Mouse (Mus musculus) neutrophil, adult 5-6 weeks (primary cell): Measurements from ENCODE around the gene Scn3a. TPM values are rescaled to one million over a fixed set of nuclear protein-coding genes. Genes with fewer than 3 reads are reported as not detected.
A peak's percentile ranks its signal among the peaks of the same experiment; 100 is the strongest.

Experiments
- ATAC-seq: fragments of 151-379, 151-347 bp; 2 replicates; pipeline ENCODE4 v1.8.0; 2017; ENCODE audit warnings: mild to moderate bottlenecking, moderate TSS enrichment; ENCODE audit not compliant: insufficient number of reproducible peaks, poor library complexity, low FRiP score, severe bottlenecking; ENCODE audit errors: extremely low read depth
- total RNA-seq: library from RNA; stranded (forward); fragments of 200-1000 nt; gene quantifications from 2 replicates; pipeline ENCODE4 v1.2.3, GENCODE M21; 2017

Scn3a gene
- not detected in 2 replicates for total RNA-seq

DNA sequence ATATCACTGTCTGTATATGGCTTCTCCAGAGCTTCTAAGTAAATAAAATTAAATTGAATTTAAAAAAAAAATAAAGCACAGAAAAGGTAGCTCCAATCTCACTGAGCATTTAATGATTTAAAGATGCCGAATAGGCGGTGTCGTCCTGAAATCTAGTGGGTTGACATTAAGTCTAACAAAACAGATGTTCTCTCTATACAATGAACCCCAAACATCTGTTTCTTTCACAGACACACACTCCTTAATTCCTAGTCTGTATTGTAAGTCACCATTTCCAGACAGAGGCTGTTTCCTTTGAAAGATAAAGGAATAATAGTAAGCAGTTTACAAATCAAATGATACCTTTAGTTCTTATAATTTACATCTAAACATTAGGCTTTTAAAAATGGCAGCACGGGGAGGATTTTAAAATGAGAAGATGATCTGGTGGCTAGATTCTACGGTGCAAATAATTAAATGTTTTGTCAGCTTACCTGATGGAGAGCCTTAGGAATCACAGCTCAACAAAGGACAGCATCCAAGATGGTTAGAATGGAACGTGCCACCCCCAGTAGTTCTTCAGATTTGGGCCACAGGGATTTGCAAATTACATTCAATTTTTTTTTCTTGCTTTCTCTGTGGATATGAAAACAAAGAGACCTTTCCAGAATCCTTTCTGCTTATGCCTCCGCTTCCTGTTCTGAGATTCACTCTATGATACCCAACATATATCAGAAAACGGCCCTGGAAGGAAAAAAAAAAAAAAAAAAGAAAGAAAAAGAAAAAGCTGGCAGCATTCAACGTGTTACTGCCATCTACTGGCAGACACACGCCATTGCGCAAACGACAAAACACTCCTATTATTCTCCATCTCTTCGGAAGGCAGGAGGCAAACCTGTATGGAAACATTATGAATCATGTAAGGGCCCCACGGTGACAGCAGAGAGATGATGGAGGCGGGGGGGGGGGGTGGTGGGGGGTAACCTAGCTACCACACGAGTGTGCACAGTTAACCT lies at the start of gene Scn3a:
Scn3a (minus strand) TSS at position 835 of the 995 bp plus-strand sequence.
- 0 out of 2 replicates have a peak, but pooled peaks have one; percentile 30 for ATAC-seq

DNA sequence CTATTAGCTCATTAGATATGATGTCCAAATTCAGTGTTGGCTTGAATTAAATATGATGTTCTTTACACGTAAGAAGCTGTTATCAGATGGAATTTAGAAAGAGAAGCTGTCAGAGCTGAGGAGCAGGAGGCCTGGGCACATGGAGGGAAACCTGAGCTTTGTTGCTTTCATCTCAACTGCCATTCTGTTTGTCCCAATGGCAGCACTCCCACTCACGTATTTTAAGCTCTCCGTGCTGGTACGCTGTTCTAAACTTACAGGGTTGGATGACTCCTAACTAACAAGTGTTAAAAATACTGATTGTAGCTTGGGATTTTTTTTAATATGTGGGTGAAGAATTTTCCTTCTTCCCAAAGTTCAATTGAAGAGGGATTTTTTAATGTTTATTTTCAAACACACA lies 44.5 kb upstream of the Scn3a start:
- ATAC-seq = no peak

DNA sequence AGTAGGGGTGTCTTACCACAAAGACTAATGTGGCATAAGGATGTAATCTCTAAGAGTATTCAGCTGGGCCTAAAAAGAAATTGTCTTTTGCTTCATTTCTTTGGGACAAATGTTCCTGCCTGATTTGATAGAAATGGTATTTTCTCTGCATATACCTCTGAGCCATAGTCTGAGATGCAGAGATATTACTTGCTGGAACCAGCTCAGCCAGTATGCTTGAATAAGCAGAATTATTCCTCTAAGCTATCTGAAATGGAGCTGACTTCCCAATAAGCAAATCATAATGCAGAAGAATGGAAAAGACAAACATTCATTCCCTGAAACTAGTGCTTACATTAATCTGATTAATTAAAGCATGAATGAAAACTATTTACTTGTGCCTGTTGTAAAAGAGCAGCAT lies 40.4 kb upstream of the Scn3a start:
- ATAC-seq = no peak

DNA sequence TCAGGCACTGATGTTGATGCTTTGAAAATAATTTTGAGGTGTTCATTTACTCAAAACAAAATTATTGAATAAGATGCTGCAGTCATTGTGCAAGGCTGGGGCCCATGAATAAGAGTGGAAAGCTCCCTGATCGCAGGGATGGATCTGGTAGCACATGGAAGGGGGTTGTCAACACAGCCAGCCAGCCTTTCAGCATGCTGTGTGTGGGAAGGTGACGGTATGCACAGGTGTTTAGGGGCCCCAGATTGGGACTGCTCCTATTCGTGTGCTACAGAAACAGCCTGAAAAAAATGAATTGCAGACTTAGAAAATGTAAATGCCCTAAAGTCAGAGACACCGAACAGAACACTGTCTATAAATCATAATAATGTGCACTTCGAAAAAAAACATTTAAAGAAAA lies 20.3 kb upstream of the Scn3a start:
- ATAC-seq = no peak

DNA sequence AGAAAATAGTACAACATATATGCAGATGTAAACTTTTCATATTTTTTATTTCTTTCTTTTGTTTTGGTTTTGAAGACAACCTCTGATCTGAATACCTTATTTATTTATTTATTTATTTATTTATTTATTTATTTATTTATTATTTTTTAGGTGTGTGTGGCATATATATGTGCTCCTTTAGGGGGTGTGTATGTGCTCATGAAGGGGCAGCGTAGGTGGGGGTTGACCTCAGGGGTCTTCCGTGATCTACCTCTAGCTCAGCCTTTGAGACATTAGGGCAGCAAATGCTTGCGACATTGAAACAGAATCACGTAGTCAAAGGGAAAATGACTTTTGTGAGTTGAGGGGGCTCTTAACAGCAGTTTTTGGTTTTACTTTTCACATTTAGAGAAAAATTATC lies 498 bp upstream of the Scn3a start:
- ATAC-seq = no peak

DNA sequence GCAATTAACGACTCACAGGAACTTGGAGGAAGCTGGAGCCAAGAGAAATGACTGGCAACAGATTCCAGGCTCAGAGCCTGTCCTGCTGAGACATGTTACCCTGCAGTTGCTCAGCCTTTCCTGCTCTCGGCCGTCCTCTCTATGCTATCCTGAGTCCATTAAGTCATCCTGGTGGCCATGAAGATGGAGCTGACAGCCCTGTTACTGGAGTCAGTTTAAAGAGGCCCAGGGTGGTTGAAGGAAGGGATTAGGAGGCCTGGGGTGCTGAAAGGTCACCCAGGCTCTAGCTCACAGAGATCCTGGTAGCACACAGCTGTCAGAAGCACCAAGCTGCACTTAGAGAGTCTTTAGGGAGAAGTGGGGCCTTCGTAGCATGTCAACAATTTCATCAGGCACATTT lies 3.5 kb downstream of the Scn3a start:
- ATAC-seq = no peak

DNA sequence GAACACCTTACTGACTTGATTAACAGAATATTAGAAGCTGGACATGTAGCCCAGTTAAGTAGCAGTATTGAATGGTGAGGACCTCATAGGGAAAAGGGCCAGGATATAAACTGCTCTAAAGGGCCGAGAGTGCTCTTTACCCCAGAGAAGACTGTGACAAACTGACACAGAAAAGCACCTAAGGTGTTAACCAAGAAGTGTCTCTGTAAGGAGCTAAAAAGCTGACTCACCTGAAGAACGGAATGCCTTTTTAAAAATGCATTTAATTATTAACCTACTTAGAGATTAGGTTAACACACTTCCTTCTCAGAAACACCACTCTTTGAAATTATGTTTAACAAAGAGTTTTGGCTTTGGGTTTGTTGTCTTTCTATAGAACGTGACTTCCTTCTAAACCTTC lies 9.7 kb downstream of the Scn3a start:
- ATAC-seq = no peak

DNA sequence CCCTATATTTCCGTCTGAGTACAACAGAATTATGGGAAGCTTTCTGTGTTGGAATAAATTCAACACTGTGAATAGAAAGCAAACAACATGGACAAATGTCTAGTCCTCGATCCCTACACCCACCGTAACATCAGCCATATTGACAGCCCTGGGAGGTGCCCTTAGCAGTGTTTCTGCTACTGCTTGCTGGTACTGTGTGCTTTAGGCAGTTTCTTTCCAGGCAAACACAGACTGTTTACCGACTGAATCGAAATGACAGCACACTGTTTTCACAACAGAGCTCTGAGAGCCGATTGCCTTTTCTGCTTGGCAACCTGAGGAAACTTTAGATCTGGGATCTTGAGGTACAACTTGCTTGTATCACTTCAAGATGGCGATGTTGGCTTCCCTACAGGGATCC lies 12.8 kb downstream of the Scn3a start:
- ATAC-seq = no peak

DNA sequence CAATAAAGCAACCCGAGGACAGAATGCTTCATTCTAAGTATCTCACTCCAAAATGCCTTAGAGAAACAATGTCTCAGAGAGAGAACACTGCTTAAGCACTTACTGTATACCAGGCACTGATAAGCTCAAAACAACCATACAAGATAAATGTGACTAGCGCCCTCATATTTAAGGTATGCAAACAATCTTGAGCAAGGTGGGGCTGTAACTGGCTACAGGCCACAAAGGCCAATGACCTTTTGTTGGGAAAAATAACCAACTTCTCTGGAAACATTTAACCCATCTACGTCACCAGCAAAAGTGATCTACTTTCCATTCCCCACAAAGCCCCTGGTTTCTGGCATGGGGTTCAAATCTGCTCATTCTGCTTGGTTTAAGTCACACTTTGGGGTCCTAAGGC lies 14.0 kb downstream of the Scn3a start:
- ATAC-seq = no peak

DNA sequence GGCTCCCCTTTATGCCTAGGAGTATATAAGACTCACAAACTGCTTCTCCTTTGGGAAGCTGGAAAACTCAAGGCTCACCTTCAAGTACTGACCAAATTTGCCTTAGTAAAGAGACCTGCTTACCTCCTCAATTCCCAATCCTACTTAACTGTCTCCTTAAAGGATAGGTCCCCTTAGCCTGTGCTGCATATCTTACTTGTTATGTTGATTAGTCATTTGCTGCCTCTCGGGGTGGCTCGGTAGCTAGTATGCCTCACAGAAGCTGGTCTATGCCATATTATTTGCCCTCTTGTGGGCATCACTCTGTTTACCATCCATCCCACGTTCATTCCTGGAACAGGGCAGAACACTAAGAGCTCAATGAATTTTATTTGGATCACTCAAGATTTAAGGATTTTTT lies 14.7 kb downstream of the Scn3a start:
- no peak for ATAC-seq

DNA sequence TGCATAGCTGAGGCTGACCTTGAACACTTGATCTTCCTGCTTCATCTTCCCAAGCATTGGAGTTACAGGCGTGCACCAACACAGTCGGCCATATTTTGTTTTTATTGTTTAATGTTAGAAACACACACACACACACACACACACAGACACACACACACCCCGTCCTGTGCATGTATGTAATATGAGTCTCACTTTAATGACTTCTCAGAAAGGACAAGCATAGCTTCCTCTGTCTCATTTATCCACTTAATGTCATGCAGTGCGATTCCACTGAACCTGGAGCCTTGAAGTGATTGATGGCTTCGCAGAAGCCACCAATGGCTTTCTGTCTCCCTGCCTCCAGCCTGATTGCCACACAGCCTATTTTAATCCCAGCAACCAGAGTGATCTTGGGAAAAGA lies 15.2 kb downstream of the Scn3a start:
- no peak for ATAC-seq

DNA sequence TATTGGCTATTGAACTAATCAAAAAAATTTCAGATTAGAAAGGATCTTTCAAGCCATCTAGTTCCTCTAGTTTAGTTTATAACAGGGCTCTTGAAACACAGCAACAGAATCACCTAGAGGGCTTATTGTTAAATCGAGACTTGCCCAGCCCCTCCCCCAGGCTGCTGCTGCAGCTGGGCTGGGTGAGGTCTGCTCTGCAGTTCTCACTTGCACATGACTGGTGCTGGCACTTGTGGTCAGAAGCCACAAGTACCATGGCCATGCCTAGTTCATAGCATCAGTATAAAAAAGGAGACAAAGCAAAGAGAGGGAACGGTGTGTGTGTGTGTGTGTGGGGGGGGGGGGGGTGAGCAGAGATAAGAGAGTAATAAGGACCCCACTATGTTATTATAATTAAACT lies 15.7 kb downstream of the Scn3a start:
- ATAC-seq = peak; percentile 73; the same call in 1 of the 2 replicates

DNA sequence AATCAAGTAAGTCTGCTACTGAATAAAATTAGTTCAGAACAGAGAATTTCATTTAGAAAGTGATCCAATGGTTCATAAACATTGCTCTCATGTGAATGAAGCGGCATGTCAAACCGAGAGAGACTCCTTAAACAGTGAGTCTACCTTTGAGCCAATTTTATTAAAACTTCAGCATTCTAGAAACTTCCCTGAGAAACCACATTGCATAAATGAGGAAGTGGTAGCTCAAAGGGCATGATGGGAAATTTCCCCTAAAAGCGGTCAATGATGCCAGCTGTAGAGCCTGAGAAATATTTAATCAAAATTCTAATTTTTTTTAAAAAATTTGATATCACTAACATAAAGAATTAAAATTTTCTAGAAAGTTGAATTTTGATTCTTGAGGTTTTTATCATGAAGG lies 16.9 kb downstream of the Scn3a start:
- peak; percentile 45; the same call in 1 of the 2 replicates for ATAC-seq

DNA sequence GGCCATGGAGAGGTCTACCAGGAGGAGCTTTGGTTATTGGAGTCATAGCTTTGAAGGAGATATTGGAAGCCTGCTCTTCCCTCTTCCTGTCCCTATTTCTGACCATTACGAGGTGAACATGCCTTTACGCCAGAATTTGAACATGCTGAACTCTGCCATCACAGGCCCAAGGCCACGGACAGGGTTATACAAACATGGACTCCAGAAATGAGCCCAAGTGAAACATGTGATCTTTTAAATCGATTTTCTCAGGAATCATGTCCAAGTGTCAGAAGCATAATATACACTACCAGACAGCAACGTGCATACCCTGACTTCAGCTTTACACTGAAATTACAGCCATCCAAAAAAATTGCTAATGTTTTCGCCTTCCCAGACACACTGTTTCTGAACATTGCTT lies 18.8 kb downstream of the Scn3a start:
- no peak for ATAC-seq

DNA sequence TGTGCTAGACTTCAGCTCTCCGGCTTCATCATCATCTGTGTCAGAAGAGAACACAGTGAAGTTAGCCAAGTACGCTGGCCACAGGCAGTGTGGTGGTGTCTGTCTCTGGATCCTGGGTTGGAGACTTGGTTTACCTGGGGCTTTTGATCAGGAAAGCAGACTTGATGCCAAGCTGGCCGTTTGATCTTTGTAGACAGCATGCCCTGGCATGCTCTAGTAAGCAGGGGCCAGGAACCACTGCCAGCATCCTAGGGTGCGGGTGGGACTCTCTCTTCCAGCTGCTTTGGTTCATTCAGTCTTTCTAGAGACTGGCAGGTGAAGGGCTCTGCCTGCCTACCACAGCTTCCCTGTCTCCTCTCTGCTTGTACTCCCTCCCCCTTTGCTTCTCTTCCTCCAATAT lies 20.1 kb downstream of the Scn3a start:
- no peak for ATAC-seq

DNA sequence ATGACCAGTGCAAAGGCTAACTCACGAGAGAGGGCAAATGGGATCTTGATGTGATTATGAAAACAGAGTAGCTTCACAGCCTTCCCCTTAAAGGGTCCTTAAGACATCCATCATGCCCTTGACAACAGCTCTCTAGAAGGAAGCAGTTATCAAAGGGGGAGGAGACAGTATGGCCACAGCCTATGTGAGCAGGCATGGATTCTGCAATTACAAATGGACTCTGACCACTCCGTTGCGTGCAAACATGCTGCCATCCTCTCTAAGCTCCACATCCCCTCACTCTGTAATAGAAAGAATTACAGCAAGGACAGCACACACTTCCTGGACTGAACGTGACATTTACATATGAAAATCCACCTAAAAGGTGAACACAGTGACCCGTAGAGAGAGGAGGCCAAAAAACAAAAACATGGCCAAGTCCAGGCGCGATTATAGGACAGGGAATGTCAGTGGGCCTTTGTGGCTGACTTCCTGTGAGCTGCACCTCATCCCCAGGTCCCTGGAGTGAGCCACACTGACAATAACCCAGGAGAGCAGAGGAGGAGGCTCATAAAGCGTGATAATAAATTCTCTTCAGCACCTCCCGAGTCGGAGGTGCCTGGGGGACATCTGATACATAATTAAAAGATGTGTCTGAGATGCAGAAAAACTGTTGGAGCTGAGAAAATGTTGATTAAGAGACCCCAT lies 24.4 kb downstream of the Scn3a start:
- ATAC-seq = no peak

DNA sequence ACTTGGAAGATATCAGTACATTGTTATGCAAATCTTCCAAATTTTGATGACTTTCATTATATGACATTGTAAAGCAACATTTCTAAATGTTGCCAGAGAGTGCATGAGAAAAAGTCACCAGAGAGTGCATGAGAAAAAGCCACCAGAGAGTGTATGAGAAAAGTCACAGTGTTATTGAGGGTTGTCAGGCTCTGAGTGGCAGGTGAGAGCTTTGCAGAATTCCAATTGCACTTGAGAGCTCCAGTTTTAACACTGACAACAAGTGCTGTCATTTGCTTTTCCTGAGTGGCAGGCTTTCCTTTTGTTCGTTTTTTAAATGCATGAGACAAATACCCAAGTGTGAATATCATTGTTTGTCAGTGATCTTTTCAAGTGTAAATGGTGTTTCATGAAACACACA lies 25.6 kb downstream of the Scn3a start:
- no peak for ATAC-seq

DNA sequence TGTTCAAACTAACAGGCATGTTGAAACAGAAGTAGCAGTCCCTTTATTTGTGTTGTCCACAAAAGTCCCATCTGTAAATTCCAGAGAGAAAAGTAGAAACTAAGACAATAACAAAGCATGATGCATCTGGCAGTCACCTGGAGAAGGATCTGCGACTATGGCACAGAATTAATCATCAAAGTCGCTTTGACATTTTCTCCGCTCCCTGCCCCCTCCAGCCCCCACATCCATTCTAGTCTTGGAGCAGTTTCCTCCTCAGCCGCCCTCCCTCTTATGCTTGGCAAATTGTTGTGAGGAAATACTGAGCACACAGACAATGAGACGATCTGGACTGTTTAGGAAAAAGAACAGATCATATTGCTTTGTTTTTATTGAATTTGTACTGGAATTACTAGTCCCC lies 29.0 kb downstream of the Scn3a start:
- no peak for ATAC-seq

DNA sequence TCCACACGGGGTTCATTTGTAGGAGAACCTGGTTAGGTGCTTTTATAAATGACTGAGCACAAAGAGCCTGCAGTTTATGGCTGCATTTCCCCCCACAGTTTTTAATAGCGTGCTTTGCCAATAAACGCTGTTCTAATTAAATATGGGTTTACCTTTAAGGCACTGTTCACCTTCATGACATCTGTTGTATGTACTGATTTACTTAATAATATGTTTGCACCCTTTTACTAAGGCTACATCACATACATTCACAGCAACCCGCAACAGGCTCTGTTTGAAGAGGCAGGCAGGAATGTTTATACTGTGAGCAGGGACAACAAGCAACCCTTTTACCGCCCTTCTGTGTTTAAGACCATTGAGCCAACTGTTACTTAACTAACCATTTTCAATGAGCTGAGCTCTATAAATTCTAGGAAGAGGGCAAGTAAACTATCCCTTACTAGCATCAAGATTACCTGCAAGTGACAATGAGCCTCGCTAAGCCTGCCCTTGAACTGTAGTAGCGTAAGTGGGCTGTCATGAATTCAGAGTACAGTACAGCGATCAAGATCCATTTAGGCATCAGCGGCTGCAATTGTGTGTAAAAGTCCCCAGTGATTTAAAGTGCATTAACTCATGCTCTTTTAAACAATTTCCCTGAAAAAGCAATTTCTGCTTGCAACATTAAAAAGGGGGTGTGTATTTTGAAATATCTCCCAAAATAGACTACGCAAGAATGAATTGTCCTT lies 35.1 kb downstream of the Scn3a start:
- ATAC-seq = no peak

DNA sequence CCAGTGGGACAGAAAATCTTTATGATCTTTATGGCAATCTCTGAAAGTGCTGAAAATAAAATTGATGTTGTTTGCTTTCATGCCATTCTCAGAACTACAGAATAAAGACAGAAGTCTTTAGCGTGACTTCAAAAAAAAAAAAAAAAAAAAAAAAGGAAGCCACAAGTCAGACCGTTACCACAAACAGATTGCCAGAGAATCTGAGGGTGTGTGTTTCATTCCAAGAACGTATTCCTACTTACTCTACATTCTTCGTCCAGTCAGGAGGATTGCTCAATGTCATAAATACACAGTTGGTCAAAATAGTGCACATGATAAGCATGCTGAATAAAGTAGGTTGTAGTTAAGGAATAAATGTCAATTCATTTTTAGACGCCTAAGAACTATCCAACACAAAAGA lies 38.3 kb downstream of the Scn3a start:
- no peak for ATAC-seq
